Mouse (Mus musculus) urinary bladder, postnatal 0 days (tissue): ENCODE data around the gene Actrt2. TPM values are rescaled to one million over a fixed set of nuclear protein-coding genes. Genes with fewer than 3 reads are reported as not detected.

Source experiments
- polyA plus RNA-seq: library from polyadenylated mRNA; unstranded; fragments of >200 nt; fragmentation: Nextera tagmentation; extraction: Ambion mirVana; gene quantifications from 2 replicates; pipeline ENCODE4 v1.2.1, GENCODE M21; 2015

Actrt2 gene
- not detected in 2 replicates for polyA plus RNA-seq

DNA sequence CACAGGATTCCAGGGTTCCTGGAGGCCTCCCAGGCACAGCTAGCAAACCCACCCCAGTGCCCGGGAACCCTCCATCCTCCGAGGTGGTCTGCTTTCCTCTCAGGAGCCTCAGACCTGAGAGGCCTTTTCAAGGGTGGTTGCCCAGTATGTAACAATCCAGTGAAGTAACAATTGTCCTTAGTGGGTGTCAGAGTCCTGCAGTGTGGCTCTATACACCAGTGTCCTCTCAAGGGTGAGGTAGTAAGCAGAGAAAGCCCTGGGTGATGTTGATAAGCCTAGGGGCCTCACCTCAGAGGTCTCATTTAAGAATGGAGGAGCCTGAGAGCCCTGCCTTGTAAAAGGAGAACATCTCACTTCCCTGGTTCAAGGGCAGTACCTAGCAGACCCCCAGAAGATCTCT, at the start of gene Actrt2:
Gene Actrt2 (minus strand): TSS at position 101 of the 400 bp plus-strand sequence.

GRCm38 (mm10) chr4:154636721-154637311, 30.9 kb downstream of the Actrt2 start, which contains the start of gene Prdm16:
Gene Prdm16, minus strand, starts transcription at chr4:154636873.

Other genes starting within 250 kb of the Actrt2 start
- 4.8 and 5.0 TPM in 2 replicates for gene Prdm16, start 31.0 kb downstream of the Actrt2 start, polyA plus RNA-seq
- 0.05 and 0.06 TPM in 2 replicates for gene Ttc34, start 169.6 kb upstream of the Actrt2 start, polyA plus RNA-seq
- 0.07 TPM in 1 of 2 replicates, not detected in the other for gene Mmel1, start 201.7 kb upstream of the Actrt2 start, polyA plus RNA-seq
- gene Fam213b, start 231.3 kb upstream of the Actrt2 start, polyA plus RNA-seq = 27.3 and 29.2 TPM in 2 replicates